Mouse (Mus musculus) splenic B cell, adult 2 months (primary cell): ENCODE results near the gene Lrrc27.
A peak's percentile ranks its signal among the peaks of the same experiment; 100 is the strongest.

Experiments used
- DNase-seq: peaks from one replicate; pipeline ENCODE4 v3.0.0-alpha.2; 2011; ENCODE audit warnings: low read depth, low spot score
- H3K27me3 ChIP-seq: 2 replicates; pipeline ENCODE4 v1.6.1; 2012; ENCODE audit warnings: mild to moderate bottlenecking, low read length, moderate library complexity, mixed read lengths; ENCODE audit not compliant: control insufficient read depth, poor library complexity, insufficient read depth, severe bottlenecking
- H3K36me3 ChIP-seq: 2 replicates; pipeline ENCODE4 v1.6.1; 2012; ENCODE audit warnings: mild to moderate bottlenecking, low read length, moderate library complexity, mixed read lengths; ENCODE audit not compliant: control insufficient read depth, poor library complexity, insufficient read depth, severe bottlenecking

Gene Lrrc27

DNA sequence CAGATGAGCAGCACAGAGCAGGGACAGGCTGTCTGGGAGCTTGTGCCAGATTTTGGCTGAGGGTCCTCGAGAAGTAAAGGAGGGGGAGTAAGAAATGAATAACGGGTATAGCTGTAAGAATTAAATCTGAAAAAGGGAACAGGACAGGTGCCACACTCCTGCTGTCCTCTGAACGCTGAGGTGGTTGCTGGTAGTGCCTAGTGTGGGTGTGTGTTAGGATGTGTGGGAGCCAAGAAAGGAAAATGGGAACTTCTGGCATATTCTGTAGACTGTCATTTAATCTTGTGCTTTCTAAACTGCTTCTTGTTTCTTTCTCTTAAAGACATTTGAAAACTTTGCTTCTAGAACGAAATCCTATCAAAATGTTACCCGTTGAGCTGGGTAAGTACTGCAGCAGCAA is 8.3 kb downstream of the Lrrc27 start:
- H3K27me3 ChIP-seq: no peaks in the 10 kb centered on the region
- DNase-seq: no peak
- no peaks in the 10 kb centered on the region for H3K36me3 ChIP-seq

DNA sequence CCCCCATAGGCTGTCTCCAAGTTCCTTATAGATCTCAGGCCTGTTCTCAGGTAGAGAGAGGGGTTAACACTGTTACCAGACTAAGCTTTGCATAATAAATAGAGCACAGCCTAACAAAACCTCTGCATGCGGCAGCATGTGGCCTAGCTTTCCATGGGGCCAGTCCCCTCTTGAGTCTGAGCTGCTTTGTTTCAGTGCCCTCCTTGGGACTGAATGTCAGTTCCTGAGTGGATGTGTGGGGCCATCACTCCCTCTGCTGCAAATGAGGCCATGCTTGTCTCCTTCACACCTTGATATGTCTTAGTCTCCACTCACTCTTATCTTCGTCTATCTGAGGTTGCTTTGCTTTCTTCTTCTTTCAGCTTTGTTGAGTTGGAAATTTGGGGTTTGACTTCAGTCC is 9.1 kb downstream of the Lrrc27 start:
- Histone ChIP-seq H3K36me3 (no peaks in the 10 kb centered on the region), H3K27me3 (no peaks in the 10 kb centered on the region)
- DNase-seq: no peak

DNA sequence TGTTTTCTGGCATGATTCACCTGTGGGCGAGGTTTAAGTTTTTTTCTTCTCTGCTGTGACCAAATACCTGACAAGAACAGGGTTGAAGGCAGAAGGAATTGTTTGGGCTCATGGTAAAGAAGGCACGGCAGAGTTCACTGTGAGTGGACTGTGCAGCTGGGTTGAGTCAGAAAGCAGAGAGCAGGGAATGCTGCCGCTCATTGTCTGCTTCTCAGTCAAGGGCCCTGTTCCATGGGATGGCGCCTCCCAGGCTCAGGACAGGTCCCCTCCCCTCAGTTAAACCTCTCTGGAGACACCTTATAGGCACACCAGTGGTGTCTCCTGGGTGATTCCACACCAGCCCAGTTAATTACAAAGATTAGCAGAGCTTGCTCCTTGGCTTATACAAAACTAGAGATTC is 9.6 kb downstream of the Lrrc27 start:
- H3K27me3 ChIP-seq: no peaks in the 10 kb centered on the region
- H3K36me3 ChIP-seq: no peaks in the 10 kb centered on the region
- no peak for DNase-seq

DNA sequence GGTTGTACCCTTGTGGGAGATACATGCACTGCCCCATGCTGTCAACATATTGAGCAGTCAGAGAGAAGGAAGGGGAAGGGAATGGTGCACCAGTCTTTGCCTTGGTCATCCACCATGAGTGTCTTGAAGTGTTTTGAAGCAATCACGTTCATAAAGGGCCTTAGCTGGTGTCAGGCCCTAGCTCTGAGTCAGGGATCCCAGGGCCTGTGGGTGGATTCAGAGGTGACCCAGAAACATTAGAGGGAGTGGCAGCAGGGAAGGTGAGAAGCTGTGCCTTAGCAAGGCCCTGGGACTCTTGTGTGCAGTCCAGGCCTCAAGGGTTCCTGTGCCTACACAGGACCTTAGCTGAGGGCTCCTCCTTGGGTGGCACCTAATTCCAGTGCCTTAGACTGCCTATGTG is 11.3 kb downstream of the Lrrc27 start:
- H3K27me3 ChIP-seq: no peaks in the 10 kb centered on the region
- no peak for DNase-seq
- H3K36me3 ChIP-seq: no peaks in the 10 kb centered on the region

DNA sequence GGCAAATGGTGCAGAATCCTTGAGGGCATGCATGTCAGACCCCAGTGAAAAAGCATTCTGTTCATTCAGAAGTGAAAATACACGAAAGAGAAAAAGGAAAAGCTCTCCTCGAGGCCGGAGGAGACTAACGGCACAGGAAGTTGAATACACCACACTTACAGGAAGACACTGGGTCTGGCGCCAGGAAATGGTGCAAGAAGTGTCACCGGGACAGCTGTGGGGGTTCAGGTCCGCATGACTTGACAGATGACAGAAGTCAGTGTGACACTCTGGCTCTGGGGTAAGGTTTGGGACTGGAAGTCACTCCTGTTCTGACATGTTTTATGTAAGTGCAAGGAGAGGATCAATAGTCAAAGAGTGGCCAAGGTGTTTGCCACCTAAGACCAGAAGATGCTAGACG is 11.9 kb downstream of the Lrrc27 start:
- no peaks in the 10 kb centered on the region for H3K36me3 ChIP-seq
- no peaks in the 10 kb centered on the region for H3K27me3 ChIP-seq
- peak; percentile 56 for DNase-seq

DNA sequence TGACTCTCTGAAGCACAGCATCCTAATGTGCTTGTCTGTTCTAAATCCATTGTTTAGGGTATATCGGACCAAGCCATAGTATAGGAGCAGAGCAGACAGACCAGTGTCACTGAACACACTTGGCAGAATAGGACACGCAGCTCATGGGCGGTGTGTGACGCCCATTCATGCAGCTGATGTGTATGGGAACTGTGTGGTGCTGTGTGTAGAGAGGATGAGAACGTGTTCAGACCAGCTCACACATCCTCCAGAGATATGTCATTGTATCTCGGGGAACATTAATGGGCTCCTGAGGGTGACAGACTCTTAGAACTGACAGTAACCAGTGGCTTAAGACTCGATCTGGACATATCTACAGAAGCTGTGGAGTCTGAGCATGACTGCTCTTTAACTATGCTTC is 13.6 kb downstream of the Lrrc27 start:
- DNase-seq: no peak
- H3K36me3 ChIP-seq: no peaks in the 10 kb centered on the region
- H3K27me3 ChIP-seq: no peaks in the 10 kb centered on the region

DNA sequence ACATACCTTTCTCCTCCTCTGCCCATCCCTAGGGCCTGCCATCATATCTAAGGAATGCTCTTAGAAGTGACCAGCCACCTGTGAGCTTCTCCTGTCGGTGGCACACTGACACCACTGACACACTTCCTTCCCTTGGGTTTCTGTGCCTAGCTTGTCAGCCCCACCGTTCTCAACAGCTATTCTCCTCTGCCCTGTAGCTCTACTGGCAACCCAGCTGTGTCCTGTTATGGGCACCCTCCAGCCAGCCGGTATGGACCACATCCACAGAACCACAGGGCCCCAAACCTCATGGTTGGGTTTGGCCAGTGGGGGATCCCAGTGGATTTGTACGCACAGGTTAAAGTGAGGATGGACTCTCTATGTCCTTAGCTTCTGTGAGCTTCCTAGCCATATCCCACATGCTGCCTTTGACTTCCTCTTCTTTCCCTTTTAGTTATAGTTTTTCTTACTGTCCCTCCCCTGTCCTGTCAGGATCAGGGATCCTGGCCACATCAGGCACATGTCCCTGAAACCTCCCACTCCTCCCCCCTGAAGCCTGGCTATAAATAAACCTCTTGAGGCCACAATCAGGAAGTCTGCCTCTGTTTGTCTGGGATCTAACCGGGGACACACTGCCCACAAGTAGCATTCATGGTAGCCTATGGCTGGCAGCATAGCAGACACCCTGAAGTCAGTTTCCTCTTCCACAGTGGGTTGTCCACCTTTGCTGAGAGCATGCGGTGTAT is 15.8 kb downstream of the Lrrc27 start:
- no peaks in the 10 kb centered on the region for H3K36me3 ChIP-seq
- DNase-seq: no peak

DNA sequence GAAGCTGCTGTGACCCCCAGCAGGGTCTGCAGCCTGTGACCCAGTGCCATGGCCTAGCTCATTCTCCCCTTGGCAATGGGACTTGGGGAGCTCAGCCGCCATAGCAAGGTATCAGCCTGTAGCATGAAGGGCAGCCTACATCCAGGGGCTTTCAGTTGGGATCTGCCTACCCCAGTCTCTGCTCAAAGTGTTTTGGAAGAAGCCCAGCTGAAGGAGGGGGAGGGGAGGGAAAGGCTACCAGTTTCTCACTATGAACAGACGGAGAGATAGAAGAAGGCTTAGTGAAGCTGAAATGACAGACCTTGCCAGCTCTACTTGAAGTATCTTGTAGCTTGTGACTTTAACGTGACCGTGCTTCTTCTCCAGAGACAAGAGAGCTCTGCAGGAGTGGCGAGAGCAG is 17.0 kb downstream of the Lrrc27 start:
- DNase-seq: no peak
- no peaks in the 10 kb centered on the region for H3K27me3 ChIP-seq
- no peaks in the 10 kb centered on the region for H3K36me3 ChIP-seq

More for the DNA sequence above, 15.8 kb downstream of the Lrrc27 start:
- H3K27me3 ChIP-seq: no peaks in the 10 kb centered on the region

DNA sequence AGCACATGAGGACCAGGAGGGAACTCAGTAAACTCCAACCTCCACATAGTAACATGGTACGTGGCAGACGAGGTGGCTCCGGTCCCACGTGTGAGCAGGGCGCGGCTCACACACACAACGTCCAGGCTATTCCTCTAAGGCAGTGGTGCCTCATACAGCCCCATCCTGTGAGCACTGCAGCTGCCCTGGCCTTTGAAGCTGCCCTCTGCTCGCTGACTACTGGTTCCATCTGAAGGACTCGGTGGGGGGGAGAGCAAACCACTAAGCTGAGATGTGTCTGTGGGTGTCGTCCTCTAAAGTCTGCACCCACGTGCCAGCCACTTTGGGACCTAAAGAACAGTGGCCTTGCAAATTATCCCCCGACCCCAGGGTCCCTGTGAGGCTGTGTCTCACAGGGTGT is 17.5 kb downstream of the Lrrc27 start:
- DNase-seq: no peak
- Histone ChIP-seq H3K36me3 (no peaks in the 10 kb centered on the region), H3K27me3 (no peaks in the 10 kb centered on the region)

DNA sequence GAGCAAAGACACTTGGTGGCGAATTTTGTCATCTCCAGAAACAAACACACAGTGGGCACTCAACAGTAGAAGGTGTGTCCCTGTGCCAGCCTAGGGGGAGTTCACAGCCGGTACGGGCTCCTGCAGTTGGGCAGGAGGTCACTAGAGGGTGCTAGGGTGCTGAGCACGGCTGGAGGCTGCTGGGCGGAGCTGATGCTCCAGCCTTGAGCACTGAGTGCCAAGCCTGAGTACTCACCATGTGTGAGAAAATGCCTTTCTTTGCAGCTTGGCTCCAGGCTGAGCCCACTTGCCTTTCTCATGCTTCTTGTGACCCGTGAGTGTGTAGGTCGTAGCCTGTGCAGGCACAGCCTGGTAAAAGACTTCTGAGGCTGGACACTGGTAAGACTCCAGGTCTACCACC is 20.9 kb downstream of the Lrrc27 start:
- H3K27me3 ChIP-seq: no peaks in the 10 kb centered on the region
- DNase-seq: peak; percentile 86
- H3K36me3 ChIP-seq: no peaks in the 10 kb centered on the region

DNA sequence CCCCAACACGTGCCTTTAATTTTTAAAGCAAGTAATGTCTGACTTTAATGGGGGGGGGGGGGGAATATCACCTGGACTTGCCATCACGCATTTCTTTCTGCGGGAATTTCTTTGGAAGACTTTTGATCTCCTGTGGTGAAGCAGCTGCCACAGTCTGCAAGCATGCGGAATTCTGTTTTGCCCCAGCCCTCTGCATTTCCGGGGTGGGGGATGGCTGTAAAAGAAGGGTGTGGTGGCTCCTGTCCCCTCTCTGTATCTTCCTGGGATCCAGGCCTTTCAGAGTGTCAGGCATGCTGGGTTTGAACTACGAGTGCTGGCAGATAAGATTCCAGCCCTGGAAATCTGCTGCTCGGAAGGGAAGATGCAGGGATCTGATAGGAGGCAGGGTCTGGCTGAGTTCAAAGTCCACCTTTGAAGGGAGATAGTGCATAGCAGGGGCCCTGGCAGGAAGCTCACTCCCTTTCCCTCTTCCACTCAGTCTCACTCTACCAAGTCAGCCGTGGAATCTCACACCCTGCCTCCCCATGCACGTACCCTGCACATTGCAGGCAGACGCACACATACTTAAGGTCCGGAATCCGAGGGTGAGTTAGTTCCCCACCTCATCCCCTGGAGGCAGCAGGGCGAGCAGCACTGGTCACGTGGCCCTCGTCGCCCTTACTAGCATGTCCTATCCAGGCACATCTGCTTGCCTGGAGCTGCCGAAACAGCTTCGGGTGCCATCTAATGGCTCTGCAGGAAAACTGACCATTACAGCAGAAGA is 21.8 kb downstream of the Lrrc27 start:
- H3K27me3 ChIP-seq: no peaks in the 10 kb centered on the region
- no peaks in the 10 kb centered on the region for H3K36me3 ChIP-seq
- DNase-seq: peak; percentile 24

DNA sequence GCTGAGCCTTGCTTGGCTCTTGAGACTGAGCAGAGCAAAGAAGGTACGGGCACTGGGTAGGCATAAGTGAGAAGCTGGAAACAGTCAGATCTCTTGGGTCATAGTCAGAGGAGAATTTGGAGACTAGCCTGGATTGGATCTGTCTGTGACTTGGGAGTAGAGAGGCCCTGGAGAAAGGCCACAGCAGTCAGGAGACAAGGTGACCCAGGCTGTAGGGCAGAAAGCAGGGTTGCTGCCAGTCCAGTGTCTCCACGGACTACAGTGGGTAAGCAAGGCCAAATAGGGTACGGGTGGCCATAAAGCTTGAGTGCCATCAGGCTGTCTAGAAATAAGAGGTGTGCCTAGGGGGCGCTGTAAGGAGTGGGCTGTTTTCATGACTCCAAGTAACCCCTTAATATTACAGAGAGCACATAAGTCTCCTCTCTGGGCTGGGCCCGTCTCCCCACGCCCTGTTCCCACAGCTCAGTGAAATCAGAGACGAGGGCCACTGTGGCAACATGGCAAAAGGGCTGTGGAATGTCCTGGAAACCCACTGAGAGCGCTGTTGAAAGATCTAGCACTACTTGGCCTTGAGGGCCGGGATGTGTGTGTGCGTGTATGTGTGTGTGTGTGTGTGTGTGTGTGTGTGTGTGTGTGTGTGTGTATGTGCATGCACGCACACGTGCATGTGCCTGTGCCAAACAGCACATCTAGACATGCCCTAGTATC is 23.0 kb downstream of the Lrrc27 start:
- Histone ChIP-seq H3K27me3 (no peaks in the 10 kb centered on the region), H3K36me3 (no peaks in the 10 kb centered on the region)
- DNase-seq: peak; percentile 31

DNA sequence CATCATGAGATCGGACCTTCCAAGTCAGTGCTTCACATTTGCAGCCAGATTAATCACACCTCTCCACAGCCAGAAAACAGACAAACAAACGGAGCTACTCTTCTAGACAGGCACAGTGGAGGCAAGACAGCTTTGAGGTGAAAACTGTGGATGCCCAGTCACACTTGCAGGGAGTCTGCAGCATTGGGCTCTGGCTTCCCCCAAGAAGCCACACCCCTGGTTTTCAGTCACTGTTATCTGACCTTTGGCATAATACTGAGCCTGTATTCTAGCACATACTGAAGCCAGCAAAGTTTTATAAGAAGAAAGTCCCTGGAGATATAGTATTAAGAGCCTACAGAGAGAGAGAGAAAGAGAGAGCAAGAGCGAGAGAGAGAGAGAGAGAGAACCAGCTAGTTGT is 26.6 kb downstream of the Lrrc27 start:
- DNase-seq: no peak
- Histone ChIP-seq H3K36me3 (no peaks in the 10 kb centered on the region), H3K27me3 (no peaks in the 10 kb centered on the region)

DNA sequence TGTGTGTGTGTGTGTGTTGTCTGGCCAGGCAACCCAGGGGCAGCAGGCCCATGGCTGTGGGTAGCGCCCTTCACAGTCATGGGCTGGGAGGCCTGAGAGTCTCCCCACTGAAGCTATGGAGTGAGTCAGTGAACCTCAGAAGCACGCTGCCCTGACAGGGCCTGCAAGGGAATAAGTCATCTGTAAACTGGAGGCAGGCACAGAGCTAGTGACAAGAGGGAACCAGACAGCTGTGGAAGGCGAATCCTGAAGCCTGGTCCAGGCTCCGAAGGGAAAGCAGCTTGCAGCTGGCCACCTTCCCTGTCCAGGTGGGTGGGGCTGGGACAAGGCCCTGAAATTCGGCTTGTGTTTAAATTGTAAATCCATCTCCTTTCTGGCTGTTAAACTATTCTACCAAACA is 33.3 kb downstream of the Lrrc27 start:
- no peaks in the 10 kb centered on the region for H3K36me3 ChIP-seq
- no peak for DNase-seq
- no peaks in the 10 kb centered on the region for H3K27me3 ChIP-seq
